Mouse (Mus musculus) lung, postnatal 0 days (tissue): Measurements from ENCODE around the gene Capn1. TPM values are rescaled to one million over a fixed set of nuclear protein-coding genes. Genes with fewer than 3 reads are reported as not detected.

Experiments
- ATAC-seq: fragments of 200-750 bp; cut with Nextera tagmentation; 2 replicates; pipeline ENCODE4 v1.8.0; 2017; ENCODE audit warnings: moderate library complexity
- DNase-seq: peaks from one replicate; pipeline ENCODE4 v3.0.0-alpha.2; 2016; ENCODE audit warnings: low spot score
- H3K27ac ChIP-seq: fragments of 300-500 bp; sonication (generic); 2 replicates; pipeline ENCODE4 v1.5.1; 2014; ENCODE audit warnings: antibody characterized with exemption, mild to moderate bottlenecking, low read length, mixed read lengths
- H3K27me3 ChIP-seq: fragments of 300-500 bp; sonication (generic); replicated peaks from 2 replicates; pipeline ENCODE4 v1.6.1; 2014; ENCODE audit warnings: low read length, mixed read lengths; ENCODE audit not compliant: insufficient read depth
- H3K36me3 ChIP-seq: fragments of 300-500 bp; sonication (generic); 2 replicates; pipeline ENCODE4 v1.6.1; 2014; ENCODE audit warnings: low read length, mixed read lengths; ENCODE audit not compliant: insufficient read depth
- H3K4me1 ChIP-seq: fragments of 300-500 bp; sonication (generic); 2 replicates; pipeline ENCODE4 v1.6.1; 2014; ENCODE audit warnings: antibody characterized with exemption, low read depth, low read length, mixed read lengths; ENCODE audit not compliant: insufficient read depth
- H3K4me2 ChIP-seq: fragments of 300-500 bp; sonication (generic); replicated peaks from 2 replicates; pipeline ENCODE4 v1.6.1; 2014; ENCODE audit warnings: low read depth, mild to moderate bottlenecking, low read length, moderate library complexity, mixed read lengths
- H3K4me3 ChIP-seq: fragments of 300-500 bp; sonication (generic); 2 replicates; pipeline ENCODE4 v1.5.1; 2014; ENCODE audit warnings: low read depth, low read length
- H3K9ac ChIP-seq: fragments of 300-500 bp; sonication (generic); replicated peaks from 2 replicates; pipeline ENCODE4 v1.6.1; 2014; ENCODE audit warnings: low read depth, mild to moderate bottlenecking
- H3K9me3 ChIP-seq: fragments of 300-500 bp; sonication (generic); 2 replicates; pipeline ENCODE4 v1.6.1; 2016; ENCODE audit warnings: low read length, mixed read lengths
- CTCF ChIP-seq: IDR thresholded peaks from 2 replicates; pipeline ENCODE4 v1.5.1; 2016; ENCODE audit warnings: antibody characterized with exemption, mild to moderate bottlenecking
- EP300 ChIP-seq: IDR thresholded peaks from 2 replicates; pipeline ENCODE4 v1.6.1; 2016; ENCODE audit warnings: antibody characterized with exemption, mild to moderate bottlenecking, control low read depth
- WGBS: fragments of 180-500 bp; shearing (Covaris S2); extraction: QIAGEN DNeasy Blood & Tissue Kit; methylation state at CpG from one replicate; pipeline ENCODE4 v1.1.7; 2014; 5-methylcytosine and 5-hydroxymethylcytosine counted together
- polyA plus RNA-seq: library from polyadenylated mRNA; unstranded; fragments of >200 nt; fragmentation: Nextera tagmentation; extraction: Ambion mirVana; gene quantifications from 2 replicates; pipeline ENCODE4 v1.2.1, GENCODE M21; 2015

Gene Capn1
- polyA plus RNA-seq, 1 experiment from 2014 or later = 11.9 TPM

DNA sequence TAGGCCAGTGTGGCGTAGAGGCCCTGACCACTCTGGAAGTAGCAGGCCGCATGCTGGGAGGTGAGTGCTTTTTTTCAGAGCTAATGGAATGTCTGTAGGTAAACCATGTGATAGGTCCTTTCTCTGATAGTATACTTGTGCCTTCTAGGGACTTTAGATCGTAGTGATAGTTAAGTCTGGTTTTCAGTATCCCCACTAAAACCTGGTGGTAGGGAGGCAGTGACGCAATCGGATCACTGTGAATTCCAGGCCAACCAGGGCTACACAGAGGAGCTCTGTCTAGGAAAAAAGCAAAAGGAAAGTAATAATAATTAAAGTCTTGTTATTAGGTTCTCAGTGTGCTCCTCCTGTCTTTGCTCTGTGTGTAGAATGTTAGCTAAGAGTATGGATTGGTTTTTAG lies 42.8 kb upstream of the Capn1 start:
- no peaks in the 10 kb centered on the region for H3K9me3 ChIP-seq
- H3K4me1 ChIP-seq = peaks cover 15% of the 10 kb centered on the region
- TF ChIP-seq EP300 = no peak
- TF ChIP-seq CTCF = no peak
- H3K27ac ChIP-seq = peak overlapping the region; percentile 71; the same call in 1 of the 2 replicates
- DNase-seq (no peak), ATAC-seq (no peak)
- H3K9ac ChIP-seq = peak overlapping the region; percentile 76
- peak overlapping the region; percentile 73 for H3K4me3 ChIP-seq
- no peaks in the 10 kb centered on the region for H3K27me3 ChIP-seq
- WGBS = 24% methylated on average over 5 of the region's 5 CpGs
- H3K4me2 ChIP-seq = peak overlapping the region; percentile 60
- peaks cover 13% of the 10 kb centered on the region for H3K36me3 ChIP-seq

DNA sequence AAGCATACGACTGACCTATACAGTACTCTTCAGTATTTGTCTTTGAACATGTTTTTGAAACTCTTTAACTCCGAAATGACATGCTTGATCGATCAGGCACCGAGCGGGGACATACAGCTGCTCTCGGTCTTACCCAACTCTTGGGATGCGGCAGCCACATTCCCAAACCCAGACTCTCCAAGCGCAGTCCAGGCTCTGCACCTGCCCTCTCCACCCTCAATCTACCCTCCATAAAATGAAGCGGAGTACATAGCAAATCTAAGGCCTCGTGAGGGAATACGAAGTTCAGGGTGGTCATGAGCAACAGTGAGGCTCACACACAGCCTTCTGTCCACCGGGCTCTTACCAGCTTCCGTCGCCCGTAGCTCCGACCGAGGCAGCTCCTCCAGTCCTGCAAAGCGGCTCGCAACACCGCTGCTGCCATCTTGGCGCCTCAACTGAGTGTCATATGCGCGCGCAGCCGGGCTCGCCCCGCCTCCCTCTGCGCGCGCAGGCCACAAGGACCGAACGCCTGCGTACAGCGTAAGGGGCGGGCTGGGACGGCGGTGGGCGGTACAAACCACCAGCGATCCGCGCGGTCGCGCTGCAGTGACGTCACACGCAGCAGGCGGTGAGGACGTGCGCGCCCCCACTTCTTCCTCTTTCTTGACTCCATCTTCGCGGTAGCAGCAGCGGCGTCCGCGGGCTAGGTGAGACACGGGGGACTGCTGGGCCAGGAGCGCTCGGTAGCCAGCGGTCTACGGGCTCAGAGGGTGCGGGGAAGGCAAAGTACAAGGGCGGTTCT lies 41.8 kb upstream of the Capn1 start, which contains the start of the genes Mrpl49 and Fau:
Gene Mrpl49, minus strand, starts transcription at position 473 of the 784 bp plus-strand sequence.
Gene Fau, plus strand, starts transcription at position 532 of the 784 bp plus-strand sequence.
- Histone ChIP-seq H3K36me3 (peaks cover 23% of the 10 kb centered on the region), H3K27me3 (no peaks in the 10 kb centered on the region), H3K4me2 (peak within 1 kb of the TSS; percentile 71), H3K9me3 (no peaks in the 10 kb centered on the region), H3K9ac (peak within 1 kb of the TSS; percentile 76), H3K4me3 (peak within 1 kb of the TSS; percentile 73), H3K4me1 (peaks cover 15% of the 10 kb centered on the region), H3K27ac (peak within 1 kb of the TSS; percentile 71)
- ATAC-seq (peak; percentile 90), DNase-seq (peak; percentile 98)
- TF ChIP-seq CTCF = no peak
- TF ChIP-seq EP300 = no peak
- 1% methylated on average over 55 of the region's 63 CpGs for WGBS

DNA sequence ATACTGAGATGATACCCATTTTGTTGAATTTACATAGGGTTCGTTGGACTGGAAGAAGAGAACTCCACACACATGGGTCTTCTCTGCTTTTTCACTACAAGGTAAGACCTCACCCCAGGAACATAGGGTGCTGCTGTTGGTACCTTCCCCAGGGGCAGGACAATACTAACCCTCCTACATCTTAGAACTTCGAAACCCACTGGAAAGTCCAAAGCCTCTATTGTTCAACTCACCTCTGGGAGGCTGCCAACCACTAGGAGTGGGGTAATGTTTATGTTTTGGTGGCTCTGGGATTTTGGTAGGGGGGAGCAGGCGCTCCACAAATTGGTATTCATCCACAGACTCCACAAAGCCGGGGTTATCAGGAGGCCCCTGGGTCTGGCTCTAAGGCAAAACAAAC lies 41.0 kb upstream of the Capn1 start:
- Histone ChIP-seq H3K36me3 (peaks cover 31% of the 10 kb centered on the region), H3K4me1 (peaks cover 8% of the 10 kb centered on the region), H3K4me2 (peak overlapping the region; percentile 71), H3K4me3 (no peak overlapping the region), H3K27me3 (no peaks in the 10 kb centered on the region), H3K9ac (no peak overlapping the region; the same call in 1 of the 2 replicates), H3K27ac (no peak overlapping the region), H3K9me3 (no peaks in the 10 kb centered on the region)
- no peak for ATAC-seq
- TF ChIP-seq EP300 (no peak), CTCF (no peak)
- DNase-seq = no peak
- 40% methylated on average over 4 of the region's 4 CpGs for WGBS

DNA sequence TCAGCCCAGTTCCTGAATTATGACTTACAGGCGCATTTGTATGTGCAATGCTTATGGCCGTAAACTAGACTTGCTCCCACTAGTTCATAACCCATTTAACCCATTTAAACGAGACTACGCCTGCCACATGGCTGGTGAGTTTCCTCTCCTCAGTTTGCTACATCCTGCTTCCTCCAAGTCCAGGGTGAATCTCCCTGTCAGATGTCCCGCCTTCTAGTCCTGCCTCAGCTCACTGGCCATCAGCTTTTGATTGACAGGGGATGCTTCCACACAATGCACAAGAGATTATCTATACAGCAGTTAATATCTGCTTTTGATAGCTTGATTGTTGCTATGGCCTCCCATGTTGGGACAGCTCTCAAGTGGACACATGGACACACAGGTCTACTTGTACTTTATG lies 38.6 kb upstream of the Capn1 start:
- Histone ChIP-seq H3K4me1 (peaks cover 7% of the 10 kb centered on the region), H3K9ac (no peak overlapping the region), H3K36me3 (peaks cover 51% of the 10 kb centered on the region), H3K9me3 (no peaks in the 10 kb centered on the region), H3K4me3 (no peak overlapping the region), H3K27ac (no peak overlapping the region), H3K27me3 (no peaks in the 10 kb centered on the region), H3K4me2 (no peak overlapping the region)
- no peak for TF ChIP-seq CTCF
- no peak for TF ChIP-seq EP300
- no peak for DNase-seq
- no peak for ATAC-seq
- WGBS = 72% methylated on average over 5 of the region's 5 CpGs

DNA sequence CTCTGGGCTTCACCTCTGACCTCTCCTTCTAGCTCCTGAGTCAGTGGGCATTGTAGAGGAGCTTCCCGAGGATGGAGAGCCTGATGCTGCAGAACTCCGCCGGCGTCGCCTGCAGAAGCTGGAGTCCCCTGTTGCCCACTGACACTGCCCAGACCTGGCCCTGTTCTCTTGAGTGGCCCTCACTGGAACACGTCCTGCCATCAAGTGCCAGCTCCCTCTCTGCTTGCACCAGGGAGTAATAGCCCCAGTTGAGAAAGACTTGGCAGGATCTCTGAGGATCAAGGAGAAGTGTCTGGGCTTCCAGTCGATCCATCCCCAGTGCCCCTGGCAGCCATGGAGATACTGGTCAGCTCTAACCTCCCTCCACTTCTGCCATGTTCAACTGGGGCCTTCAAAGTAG lies 36.8 kb upstream of the Capn1 start:
- WGBS = 71% methylated on average over 7 of the region's 7 CpGs

DNA sequence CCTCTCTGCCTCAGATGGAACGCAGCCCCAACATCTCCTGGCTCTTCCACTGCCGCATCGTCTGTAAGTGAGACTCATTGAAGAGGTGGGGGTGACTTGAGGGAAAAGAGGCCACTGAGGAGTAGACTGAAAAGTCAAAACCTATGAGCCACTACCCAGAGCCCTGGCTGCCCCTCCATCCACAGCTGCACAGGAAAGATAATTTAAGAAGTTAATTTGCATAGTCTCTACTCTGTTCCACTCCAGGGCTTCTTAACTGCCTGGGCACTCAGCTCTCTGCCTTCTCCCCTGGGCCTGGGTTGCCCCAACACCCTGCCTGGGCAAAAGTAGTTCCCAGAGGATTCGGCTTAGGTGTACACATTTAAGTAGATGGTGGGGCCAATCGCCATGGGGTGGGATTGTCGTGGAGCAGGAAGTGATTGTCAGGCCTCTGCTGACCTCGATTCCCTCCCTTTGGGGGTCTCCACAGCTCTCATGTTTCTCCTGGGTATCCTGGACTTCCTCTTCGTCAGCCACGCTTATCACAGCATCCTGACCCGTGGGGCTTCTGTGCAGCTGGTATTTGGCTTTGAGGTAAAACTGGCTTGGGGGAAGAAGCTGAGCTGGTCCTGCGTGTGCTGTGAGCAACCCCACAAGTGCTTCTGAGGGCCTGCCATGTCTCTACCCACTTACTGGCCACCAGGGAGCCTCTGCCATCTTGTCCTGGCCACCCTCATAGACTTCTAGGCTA lies 33.1 kb upstream of the Capn1 start:
- Histone ChIP-seq H3K9ac (no peak overlapping the region), H3K27ac (no peak overlapping the region), H3K9me3 (no peaks in the 10 kb centered on the region), H3K4me1 (peaks cover 6% of the 10 kb centered on the region; the same call in 1 of the 2 replicates), H3K27me3 (no peaks in the 10 kb centered on the region), H3K36me3 (peaks cover 43% of the 10 kb centered on the region), H3K4me2 (no peak overlapping the region), H3K4me3 (no peak overlapping the region)
- TF ChIP-seq EP300 (no peak), CTCF (no peak)
- DNase-seq (no peak), ATAC-seq (no peak)
- 82% methylated on average over 11 of the region's 11 CpGs for WGBS

More for the DNA sequence above, 36.8 kb upstream of the Capn1 start:
- no peak overlapping the region for H3K4me3 ChIP-seq
- H3K9ac ChIP-seq = no peak overlapping the region
- DNase-seq (no peak), ATAC-seq (no peak)
- no peaks in the 10 kb centered on the region for H3K9me3 ChIP-seq
- peaks cover 53% of the 10 kb centered on the region for H3K36me3 ChIP-seq
- no peak overlapping the region for H3K27ac ChIP-seq
- H3K27me3 ChIP-seq = no peaks in the 10 kb centered on the region
- H3K4me1 ChIP-seq = peaks cover 7% of the 10 kb centered on the region
- H3K4me2 ChIP-seq = no peak overlapping the region
- no peak for TF ChIP-seq EP300
- no peak for TF ChIP-seq CTCF
